Mouse (Mus musculus) left cerebral cortex, adult 11 months (tissue): ENCODE measurements around the gene Zbtb17.
A peak's percentile ranks its signal among the peaks of the same experiment; 100 is the strongest.

Source experiments
- DNase-seq: peaks from one replicate; pipeline ENCODE4 v3.0.0; 2022; ENCODE audit warnings: low spot score

Gene Zbtb17

DNA sequence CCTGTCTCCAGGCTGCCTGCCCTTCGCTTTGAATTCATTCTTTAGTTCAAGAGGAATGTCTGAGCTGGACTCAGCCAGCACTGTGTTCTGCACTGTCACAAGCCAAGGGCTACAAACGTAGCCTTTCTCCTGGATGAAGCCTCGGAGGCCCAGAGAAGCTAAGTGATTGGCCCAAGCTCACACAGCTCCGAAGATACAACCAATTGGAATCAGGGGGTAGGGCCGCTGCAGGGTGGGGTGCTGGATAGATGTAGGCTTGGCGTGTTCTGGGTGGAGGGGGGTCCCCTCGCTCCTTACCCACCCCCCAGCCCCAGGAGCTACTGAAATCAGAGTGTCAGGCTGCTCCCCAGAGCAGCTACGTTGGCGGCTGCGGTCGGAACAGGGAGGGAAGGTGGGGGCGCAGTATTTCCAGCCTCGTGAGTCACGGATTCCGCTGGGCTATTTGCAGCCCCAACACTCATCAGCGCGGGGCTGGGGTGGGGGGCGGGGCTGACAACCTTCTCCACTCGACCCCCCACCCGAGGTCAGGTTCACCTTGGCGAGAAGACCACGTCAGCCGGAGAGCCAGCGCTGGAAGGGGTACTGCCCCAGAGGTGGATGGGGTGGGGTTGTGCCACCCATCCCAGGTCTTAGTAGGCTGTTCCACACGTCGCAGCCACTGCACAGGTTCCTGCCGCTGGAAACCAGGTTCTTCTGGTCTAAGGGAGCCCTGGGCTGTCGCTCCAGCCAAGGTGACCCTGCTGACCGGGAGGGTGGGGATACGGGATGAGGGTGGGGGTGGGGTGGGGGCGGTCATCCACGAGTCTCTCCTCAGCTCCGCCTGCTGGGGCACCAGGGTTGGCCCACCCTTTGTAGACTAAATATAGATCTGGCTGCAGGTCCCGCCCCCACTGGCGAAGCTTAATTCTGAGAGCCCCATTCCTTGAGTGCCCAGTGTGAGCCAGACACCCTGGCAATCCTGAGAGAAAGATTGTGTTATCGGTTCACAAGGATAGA, 18.7 kb upstream of the Zbtb17 start:
- peak; percentile 73 for DNase-seq

DNA sequence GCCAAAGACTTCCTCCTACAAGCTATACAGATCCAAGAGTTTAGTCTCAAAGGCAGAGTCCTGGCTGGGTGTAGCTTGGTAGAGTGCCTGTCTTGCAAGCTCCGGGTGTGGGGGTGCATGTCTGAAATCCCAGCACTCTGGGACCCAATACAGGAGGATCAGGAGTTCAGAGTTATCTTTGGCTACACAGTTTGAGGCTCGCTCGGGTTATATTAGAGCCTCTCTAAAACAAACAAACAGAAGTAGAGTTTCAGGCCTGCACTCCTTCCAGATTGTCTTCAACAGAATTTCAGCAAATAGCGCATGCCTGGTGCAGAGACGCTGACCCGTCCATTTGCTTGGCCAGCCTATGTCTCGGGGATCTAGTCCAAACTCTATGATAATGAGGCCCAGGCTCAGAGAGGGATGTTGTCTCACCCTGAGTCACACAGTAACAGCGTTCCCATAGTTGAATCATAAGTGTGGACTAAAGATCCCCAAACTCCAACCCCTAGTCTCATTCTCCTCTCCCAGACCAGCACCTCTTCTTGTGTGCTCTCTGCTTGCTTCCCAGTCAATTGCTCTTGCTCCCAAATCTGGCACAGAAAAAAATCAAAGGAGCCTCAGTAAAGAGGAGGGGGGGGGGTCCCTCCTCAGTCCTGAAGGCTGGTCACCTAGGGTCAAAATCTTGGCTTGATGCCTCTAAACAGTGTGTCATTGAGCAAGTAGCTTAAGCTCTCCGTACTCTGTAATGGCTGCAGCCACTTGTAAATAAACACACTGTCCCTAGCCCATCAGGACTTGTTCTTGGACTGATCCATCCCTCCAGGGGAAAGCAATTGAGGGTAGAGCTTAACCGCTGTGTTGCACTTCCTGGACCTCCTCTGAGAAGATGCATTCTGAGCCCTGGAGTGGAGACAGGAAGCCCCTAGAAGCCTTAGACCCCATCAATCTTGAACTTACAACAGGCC, 17.4 kb upstream of the Zbtb17 start:
- DNase-seq = no peak

DNA sequence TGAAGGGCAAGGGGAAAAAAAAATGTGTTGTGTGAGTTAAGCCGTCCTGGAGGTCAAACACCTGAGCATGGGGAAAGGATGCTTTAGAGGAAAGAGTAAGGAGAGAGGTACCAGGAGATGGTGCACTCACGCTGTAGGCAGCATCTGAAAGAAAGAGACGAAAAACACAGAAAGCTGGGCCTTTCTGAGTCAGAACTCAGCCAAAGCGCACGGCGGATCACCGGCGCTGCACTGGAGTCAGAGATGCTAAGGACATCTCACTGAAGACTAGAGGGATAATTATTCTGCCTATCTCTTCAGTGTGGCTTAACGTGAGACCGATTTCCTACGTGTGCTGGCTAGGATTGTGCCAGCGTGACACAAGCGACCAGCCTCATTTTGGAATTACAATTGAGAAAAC, 16.5 kb upstream of the Zbtb17 start:
- no peak for DNase-seq

DNA sequence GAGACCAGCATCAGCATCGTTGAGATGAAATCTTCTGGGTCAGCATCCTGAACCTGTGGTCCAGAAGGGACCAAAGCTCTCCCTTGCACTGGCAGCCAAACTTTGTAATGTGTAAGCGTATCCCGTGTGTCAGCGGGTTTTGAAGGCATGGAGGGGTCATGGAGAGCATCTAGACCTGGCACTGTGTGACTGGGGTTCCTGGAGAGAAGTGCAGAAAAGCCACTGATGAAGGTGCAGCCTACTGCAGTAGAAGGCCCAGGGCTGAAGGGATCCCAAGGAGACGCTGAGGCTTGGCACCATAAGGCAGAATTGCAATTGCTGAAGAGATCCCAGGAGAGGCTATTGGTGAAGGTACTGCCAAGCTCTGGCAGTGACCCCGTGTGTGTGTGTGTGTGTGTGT, 15.1 kb upstream of the Zbtb17 start:
- DNase-seq = no peak

DNA sequence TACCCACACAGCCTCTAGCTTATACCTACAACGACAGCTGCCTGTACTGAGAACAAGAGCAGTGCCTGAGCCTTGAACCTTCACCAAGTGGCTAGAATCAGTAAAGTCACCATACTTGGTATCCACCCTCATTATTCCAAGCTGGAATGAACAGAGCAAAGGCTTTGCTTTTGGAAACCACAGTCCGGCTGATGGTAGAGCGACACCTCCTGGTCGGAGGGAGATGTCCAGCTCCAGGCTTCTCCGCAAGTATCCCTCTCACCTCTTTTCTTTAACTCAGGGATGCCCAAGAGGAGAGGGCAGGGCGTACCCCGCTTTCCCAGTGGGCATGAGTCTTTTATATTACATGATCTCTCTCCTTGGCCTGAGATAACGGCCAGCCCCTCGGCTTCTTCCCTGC, 14.6 kb upstream of the Zbtb17 start:
- DNase-seq = no peak

DNA sequence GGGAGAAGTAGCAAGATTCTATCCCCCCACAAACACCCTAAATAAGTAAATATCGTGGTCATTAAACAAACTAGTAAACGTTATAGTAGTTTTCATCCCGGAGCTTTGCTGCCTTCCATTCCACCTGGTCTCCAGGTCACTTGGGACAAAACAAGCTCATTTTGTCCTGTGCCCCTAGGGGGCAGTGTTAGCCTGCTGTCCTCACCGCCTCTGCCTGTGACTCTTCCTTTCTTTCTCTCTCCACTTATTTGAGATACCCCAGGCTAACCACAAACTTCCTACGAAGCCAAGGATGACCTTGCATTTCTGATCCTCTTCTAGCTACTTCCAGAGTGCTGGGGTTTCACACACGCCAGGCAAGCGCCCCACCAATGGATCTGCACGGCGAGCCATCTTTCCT, 13.5 kb upstream of the Zbtb17 start:
- no peak for DNase-seq

DNA sequence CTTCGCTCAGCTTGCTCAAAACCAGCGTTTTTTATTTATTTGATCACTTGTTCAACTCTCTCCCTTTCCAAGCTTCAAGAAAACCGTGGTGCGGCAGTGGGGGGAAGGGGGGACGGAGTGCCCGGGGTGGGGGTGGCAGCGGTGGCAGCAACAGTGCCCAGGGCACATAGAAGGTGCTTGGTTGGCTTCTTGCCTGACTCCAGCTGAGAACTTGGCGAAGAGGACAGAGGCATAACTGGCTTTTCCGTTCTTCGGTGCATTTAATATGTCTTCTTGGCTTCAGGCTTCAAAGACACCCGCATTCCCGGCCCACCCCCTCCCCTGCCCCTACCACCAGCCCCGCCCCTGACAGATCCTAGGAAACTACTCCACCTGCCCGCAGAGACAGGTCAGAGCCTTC, 11.8 kb upstream of the Zbtb17 start:
- DNase-seq = no peak

DNA sequence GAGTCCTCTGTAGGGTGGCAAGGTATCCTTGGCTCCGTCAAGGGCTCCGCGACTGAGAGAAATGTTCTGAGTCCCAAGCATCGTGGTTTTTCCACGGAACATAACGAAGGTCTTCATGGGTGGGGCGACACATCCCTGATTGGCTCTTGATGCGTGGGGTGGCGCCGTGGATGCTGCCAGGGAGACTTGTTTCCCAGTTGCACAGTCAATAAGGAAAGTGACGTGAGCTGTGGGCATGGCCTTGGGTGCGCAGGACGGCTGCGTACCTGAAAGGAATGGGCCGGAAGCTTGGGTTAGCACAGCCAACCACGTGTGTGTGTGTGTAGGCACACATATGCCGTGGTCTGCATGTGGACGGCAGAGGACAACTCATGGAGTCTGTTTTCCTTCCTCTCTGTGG, 11.3 kb upstream of the Zbtb17 start:
- DNase-seq = no peak

DNA sequence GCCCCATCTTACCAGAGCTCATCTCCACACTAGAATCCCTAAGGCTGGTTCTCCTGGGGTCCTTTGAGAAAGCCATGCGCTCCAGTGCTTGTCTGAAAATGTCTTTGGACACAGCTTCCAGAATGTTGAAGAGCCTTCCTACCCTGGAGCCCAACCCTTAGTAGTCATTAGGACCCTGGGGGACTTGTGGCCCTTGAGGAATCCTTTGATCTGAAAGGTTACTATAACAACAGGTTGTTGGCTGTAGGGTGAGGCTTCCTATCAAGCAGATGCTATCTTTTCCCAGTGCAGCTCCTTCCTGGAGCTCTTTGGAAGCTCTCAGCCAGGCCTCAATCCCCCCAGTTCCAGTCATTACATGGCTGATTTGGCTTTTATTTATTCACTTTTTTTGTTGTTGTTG, 8.5 kb upstream of the Zbtb17 start, which contains the start of gene Srarp:
TSS of gene Srarp (minus strand) at position 132 of the 400 bp plus-strand sequence.
- DNase-seq = no peak

DNA sequence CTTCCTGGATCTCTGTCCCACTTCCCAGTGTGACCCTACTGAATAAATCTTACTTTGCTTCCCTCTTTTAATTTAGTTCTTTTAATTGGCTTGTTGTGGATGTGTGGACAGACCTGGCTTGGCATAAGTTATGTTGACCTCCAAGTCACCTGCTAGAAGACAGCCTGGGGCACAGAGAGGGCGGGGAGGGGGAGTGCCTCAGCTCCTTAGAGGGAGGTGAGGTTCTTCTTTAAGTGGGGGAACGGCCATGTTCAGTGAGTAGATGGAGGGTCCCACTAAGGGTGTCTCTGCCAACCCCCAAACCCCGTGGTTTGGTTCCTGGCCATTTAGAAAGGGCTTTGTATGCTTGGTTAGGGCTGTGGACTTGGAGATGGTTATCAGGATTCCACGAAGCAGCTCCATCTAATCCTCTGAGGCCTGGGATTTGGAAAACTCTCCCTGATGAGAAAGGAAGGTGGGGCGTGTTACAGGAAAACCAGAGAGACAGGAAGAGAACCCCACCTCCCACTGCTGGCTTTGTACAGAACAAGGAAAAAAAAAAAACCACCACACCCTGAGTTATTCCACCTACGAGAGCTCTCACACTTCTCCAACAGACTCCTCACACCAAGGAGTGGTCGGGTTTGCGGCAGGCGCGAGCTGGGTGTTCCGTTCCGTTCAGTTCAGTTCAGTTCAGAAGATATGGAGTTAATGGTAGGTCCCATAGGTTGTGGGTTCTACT, 5.2 kb upstream of the Zbtb17 start:
- DNase-seq = no peak

DNA sequence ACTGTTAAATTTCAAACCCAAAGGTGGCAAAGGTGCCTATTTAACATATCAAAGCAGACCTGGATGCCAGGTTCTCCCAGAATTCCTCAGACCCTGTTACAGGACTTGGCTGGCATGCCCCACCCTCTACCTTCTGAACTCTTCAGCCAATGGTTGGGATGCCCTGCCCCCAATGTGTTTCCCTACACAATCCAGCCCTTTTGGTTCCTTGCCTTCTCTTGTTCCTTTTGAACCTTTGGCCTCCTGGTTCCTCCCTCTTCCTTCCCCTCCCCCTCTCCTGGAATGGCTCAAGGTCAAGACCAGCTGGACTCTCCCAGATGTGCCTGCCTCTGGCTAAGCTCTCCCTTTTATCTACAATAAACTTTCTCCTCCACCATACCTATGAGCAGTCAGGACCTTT, 3.6 kb upstream of the Zbtb17 start:
- DNase-seq = no peak

DNA sequence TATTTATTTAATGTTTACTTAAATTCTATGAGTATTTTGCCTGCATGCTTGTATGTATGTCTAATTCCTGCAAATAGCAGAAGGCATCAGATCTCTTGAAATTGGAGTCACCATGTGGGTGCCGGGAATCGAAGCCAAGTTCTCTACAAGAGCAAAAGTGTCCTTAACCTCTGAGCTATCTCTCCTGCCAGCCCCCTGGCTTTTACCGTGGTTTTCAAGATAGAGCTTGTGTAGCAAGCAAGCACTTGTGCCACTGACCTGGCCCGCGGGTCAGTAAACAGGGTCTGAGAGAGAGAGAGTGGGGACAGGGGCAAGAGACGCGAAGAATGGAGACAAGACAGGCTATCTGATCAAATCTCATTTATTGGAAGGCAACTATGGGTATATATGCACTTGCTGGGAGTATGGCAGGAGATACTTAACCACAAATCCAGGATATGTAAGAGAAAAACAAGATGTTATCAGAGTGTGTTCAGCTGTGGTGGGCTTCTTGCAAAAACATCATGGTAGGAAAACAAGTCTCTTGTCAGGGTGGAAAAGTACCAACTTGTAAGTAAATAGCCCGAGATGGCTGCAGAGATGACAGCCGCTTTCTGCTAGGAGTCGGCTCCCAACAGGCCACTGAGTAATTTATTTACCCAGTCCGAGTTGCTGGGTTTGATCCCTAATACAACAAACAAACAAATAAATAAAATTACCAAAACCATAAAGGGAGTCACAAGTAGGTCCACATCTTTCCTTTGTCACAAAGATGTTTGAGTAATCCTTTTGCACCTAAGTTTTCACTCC, 619 bp upstream of the Zbtb17 start:
- DNase-seq = no peak

DNA sequence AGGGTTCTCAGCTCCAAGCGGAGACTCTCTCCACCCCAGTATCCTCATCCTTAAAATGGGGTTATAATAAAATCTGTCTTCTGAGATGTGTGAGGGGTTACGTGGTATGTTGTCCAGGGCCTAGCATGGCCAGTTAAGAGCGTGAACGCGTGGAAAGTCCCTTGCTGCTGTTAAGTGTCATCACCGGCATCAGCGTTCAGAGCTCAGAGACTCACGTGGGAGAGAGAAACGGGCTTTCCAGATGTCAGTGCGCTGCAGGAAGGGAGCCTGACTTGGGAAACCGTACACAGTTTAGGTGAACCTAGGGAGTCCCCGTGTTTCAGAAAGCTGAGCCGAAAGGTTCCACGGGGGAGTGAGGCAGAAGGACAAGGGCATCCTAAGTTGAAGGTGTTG, 870 bp downstream of the Zbtb17 start:
- no peak for DNase-seq

DNA sequence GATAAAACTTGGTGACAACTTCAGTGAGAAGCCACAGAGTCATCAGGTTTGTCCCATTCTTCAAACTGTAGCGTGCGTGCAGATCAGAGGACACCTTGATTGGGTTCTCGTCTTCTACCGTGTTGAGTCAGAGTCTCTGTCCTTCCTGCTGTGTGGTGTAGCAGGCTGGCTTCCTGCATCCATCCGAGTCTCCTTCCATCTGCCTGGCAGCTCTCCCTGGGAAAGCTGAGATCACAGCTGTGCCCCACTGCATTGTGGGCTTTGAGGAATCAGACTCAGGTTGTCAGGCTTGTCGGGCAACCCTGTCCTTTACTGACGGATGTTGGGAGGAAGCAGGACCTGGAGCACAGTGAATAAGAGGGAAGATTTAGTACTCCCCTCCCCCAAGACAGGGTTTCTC, 1.8 kb downstream of the Zbtb17 start:
- no peak for DNase-seq

DNA sequence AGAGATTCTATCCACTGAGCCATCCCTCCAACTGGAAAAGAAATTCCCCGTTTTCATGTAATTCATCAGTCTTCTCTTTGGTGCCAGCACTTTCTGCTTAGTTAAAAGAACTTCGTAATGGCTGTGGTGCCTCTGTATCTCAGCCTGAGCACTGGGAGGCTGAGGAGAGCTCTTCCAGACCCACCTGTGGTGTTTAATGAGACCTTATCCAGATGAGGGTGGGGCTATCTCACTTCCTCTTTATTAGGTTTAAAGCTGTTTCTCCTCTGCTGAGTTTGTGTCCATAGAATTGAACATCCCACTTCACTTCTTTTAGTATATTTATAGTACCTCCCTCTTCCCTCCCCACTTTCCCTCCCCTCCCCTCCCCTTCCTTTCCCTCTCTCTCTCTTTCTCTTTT, 6.8 kb downstream of the Zbtb17 start:
- DNase-seq = no peak

DNA sequence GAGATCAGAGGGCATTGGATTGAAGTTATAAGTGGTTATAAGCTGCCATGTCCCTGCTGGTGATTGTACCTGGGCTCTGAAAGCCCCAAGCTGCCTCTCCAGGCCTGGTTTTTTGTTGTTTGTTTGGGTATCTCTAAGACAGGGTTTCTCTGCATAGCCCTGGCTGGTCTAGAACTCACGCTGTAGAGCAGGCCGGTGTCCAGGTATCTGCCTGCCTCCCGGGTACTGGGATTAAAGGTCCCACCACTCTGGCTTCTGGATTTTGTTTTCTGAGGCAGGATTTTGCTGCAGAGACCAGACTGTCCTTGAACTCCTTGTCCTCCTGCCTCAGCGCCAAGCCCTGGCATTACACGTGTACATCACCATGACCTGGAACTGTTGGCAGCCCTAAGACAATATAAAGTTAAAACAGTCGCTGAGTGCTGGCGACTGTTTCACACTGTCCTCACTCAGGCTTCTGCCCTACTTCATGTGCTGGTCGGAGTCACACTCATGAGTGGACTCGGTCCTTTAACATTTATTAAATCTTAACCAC, 7.5 kb downstream of the Zbtb17 start:
- DNase-seq = no peak

DNA sequence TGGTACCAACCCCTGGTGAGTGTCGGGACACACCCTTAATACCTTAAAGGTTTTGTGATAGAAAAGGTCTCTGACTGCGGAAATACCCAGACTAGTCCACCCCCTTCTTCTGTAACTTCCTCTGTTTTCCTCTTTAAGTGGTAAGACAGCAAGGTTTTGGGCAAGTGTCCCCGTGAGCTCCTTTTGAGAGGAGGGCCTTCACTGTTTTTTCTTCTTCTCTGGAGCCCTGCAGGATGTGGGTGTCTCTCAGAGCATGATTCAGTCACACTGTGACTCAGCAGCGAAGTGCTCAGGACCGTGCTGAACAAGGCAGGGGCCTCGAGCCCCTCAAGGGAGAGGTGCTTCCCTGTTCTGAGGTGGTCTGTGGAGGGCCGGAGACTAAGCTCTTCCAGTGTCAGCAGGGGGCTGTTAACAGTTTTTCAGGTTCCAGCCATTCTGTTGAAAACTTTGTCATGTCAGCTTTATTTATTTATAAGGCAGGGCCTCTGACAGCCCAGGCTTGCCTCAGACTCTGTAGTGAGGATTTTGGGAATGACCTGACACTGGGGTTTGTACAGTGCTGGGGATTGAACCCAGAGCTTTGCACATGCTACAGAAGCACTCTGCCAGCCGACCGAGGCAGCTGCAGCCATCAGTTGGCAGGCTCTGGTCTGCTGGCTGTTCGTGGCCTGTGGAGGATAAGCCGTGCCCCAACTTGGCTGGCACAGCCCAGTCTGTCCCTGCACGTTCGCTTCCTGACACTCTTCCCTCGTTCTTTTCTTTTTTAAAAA, 10.3 kb downstream of the Zbtb17 start:
- no peak for DNase-seq

DNA sequence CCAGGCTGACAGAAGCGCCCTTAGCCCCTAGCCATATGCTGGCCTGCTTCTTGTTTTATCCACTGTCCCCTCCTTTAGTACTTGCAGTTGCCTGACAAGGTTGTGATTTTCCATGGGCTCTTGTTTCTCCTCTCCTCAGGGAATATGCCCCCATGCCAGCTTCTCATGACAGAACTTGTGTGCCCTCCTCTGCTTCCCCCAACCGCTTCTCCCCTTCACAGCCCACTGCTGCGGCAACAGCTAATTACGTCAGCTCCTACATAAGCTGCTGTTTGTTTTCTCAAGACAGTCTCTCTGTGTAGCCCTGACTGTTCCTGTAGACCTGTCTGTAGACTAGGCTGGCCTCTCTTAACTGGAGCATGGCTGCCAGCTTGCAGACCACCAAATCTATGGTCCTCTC, 11.1 kb downstream of the Zbtb17 start:
- DNase-seq = no peak

DNA sequence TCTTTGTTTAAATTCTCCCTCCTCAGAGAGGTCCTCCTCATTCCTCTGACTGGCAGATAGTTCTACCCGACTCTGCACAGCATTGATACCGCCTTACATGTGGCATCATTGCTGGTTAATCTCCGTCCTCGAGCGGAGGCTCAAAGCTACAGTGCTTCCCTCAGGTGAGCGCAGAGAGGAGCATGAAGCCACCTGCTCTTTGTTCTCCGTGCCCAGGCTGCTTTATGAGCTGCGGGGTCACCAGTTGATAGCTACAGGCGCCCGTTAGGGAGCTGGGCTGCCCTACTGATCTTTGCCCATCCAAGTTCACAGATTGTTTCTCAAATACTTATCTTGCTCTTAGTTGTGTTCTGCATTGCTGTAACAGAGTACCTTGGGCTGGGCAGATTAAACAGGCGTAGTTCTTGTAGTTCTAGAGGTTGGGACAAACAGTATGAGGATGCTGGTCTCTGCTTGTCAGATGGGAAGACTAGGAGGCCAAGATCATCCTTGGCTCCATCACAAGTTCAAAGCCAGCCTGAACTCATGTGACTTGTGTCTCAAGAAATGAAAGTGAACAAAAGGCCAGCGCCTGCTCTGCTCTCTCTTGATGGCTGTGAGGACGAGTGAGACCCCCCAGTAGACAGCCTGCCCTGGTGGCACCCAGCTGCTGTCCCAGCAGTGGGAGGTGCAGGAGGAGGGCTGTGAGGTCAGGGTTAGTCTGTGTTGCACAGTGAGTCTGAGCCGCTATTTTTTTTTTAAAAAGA, 11.9 kb downstream of the Zbtb17 start:
- no peak for DNase-seq

DNA sequence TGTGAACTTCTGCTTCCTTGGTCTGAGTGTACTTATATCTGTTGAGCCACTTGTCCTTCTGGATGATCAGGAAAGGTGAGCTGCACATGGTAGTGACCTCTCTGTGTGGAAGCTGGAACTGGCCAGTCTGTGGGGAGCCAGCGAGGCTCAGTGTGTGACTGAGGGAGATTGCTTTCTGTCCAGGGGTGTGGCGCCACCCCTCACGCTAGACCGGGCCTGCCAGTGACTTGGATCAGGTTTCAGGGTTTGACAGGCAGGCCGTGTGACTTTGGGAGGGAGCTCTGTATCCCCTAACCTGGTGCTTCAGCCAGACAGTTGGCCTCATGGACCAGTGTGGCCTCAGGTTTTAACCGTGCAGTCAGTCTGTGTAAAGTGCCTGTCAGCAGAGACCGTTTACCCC, 13.8 kb downstream of the Zbtb17 start:
- no peak for DNase-seq
